Mouse (Mus musculus) left cerebral cortex, postnatal 25 days (tissue): ENCODE data around the gene 1700123L14Rik. TPM values are rescaled to one million over a fixed set of nuclear protein-coding genes. Genes with fewer than 3 reads are reported as not detected.
"Not testable (repeated sequence)": the region's sequence is repeated elsewhere in the genome, so short reads cannot be mapped to it uniquely, and the experiment has no call there.

Experiments
- DNase-seq, 2 experiments: peaks; one replicate each; pipeline ENCODE4 v3.0.0; 2022; ENCODE audit warnings: low spot score in 2 of 2, mixed read lengths in 1 of 2
- intact Hi-C: fragments of 180-260 bp; cut with DNase I; formaldehyde crosslinking; loops from one replicate; pipeline ENCODE4 v1.15.1; 2025
- total RNA-seq, 2 experiments: library from RNA; stranded (reverse); gene quantifications; 2 replicates each; pipeline ENCODE4 v1.2.3; 2021

1700123L14Rik gene
- not detected for total RNA-seq

DNA sequence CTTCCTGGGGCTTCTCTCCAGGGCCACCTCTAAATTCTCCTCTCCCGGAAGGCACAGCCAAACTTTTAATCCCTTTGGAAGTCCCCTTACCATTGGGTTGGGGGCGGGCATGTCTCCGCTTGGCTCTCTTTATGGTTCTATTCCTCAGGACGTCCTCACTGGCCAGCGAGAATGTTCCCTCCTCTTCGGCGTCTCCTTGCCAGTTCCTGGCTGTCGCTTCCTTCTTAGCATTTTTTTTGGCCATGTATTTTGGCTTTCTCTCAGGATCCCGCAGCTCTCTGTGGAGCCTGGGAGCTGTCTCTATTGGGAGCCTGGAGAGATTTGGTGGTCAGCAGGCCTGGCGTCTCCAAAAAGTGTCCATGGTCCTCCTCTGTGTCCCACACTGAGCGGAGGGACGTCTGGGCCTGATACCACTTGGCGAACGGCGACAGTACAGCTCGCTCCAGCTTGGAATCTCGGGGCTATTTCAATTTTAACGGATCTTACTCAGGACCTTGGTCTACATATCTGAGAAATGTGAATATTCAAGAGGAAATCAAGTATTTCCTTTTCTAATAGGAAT is at the start of gene 1700123L14Rik:
TSS of gene 1700123L14Rik (minus strand) at position 426 of the 562 bp plus-strand sequence.
- intact Hi-C loops, result no loop called here
- DNase-seq, result peak in 1 of 2 experiments; percentile 4

DNA sequence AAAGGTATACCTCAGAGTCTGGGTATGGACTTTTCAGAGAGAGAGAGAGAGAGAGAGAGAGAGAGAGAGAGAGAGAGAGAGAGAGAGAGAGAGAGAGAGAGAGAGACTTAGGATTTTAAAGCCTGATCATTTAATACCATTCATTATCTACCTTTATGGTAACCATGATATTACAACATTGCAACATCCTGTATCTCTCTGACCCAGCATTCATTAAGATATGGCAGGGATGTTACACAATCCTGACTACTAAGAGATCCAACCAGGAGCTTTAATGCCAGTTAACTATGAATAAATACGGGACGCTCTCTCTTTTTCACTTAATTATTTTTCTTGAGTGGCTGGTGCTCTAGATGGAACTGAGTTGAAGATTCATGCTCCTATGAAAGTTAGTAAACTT is 39.4 kb upstream of the 1700123L14Rik start:
- intact Hi-C loops, result no loop called here

GRCm38 (mm10) chr6:96198991-96199390 is 32.9 kb upstream of the 1700123L14Rik start:
- DNase-seq, intact Hi-C loops: not testable (repeated sequence)

More for the DNA sequence above, 39.4 kb upstream of the 1700123L14Rik start:
- DNase-seq, result no peak

DNA sequence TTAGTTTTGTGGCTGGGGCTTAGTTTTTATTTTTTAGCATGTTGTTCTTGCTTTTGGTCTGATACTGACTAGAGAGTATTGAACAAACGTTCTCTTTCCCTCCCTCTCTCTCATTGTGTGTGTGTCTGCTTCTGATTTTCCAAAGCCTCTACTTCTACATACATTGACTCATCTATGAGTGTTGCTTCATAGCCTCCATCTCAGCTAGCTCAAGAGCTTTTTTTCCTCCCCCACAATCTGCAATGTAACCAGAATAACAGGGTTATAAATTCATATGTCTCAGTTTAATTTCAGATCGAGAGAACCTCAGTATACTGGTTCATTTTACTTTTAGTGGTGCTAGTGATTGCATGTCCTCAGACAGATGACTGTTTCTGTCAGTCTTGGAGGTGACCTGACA is 20.5 kb upstream of the 1700123L14Rik start:
- intact Hi-C loops, result no loop called here
- DNase-seq, result peak in 1 of 2 experiments; percentile 39

DNA sequence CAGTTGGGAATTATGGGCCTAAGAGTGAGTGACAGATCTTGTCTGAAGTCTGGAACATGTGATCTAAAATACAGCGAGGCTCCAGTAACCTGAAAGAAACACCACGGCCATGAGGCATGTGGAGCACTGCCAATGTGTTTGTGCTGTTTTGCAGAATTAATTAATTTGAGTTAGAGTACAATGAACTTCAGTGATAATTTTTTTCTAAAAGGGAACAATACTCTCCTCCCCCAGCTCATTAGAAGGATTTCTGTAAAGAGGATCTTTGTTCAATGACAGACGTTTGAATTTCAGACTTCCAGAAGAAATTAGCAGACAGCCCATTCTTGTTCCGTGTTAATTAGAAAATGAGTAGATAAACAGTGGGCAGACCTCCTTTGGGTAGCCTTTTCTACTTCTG is 17.3 kb upstream of the 1700123L14Rik start:
- intact Hi-C loops, result no loop called here
- DNase-seq, result no peak

DNA sequence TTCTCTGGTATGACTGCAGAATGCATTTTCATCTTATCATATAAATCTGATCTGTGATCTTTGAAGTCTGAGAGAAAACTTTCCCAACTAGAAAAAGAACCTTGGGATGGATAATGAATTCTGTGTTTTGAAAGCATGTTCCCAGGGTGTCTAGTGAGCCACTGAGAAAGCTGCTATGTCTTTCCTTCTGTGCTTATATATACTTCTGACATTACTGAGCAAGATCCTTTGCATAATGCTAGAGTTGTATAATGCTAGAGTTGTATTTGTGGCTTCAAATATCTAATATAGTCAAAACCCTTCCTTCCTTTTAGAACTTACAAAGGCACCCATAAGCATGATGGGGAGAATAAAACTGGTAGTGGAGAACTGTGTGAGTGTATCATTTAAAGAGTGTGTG is 12.5 kb upstream of the 1700123L14Rik start:
- DNase-seq, result no peak
- intact Hi-C loops, result no loop called here

- DNase-seq, result no peak
- intact Hi-C loops, result no loop called here
These were observed 7.6 kb upstream of the 1700123L14Rik start for GRCm38 (mm10) chr6:96173681-96174080.

DNA sequence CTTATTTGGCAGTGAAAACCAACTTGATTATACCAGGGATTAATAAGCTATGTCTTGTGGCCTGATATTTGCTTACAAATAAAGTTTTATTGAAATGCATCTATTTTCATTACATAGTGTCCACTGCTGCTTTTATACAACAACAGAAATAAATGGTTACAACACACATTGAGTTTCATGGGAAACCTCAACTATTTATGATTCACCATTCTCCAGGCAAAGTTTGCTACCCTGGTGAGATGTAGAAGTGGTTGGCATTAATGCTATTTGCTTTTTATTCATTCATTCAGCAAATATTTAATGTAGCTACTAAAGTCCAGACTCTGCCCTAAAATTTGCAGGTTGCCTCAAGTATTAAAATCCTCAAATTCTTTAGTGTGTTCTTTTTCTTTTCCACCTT is 988 bp upstream of the 1700123L14Rik start:
- intact Hi-C loops, result no loop called here
- DNase-seq, result no peak

GRCm38 (mm10) chr6:96165403-96165802 is 640 bp downstream of the 1700123L14Rik start:
- DNase-seq, result no peak
- intact Hi-C loops, result no loop called here

- DNase-seq, result no peak
- intact Hi-C loops, result no loop called here
These were observed 22.7 kb downstream of the 1700123L14Rik start for GRCm38 (mm10) chr6:96143326-96143725.

DNA sequence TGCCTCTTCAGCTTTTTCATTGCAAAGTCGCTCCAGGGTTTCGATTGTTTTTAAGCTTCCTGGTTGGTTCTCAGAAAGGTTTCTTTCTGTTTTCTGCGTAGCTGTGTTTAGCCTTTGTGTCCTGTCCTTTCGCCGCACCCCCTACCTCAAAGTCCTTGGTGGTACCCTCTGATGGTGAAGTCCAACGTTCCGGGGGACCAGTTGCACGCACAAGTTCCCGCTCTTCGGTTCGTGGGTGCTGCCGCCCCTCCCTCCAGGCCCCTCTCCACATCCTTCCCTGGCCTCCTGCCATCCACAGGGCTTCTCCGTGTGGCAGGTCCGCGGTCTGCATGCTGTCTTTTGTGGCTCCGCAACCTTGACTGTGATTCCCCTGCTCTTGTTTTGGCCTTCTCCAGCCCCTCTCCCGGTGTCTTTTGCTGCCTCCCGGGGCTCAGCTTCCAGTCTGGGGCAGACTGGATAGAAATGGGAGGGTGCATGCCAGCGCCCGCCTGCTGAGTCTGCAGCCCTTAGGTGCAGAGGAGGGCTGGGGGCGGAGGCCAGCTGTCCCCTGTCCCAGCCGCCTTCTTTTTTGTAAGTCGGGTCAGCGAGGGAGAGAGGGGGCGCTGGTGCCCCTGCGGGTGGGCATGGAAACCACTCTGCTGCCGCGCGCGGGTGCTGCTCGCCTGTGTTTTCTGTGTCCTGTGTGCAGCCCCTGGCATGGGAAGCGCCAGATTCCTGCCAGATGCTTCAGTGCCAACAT is 49.3 kb downstream of the 1700123L14Rik start:
- intact Hi-C loops, result loop anchor here (2.0 to 10.0 kb wide), 6 partner anchors 128 to 899 kb away; no protein-coding TSS in a partner anchor
- peak; percentile 56 to 75 for DNase-seq

GRCm38 (mm10) chr6:96116148-96116533 is 49.9 kb downstream of the 1700123L14Rik start:
- intact Hi-C loops, result loop anchor here (2.0 to 10.0 kb wide), 6 partner anchors 129 to 899 kb away; no protein-coding TSS in a partner anchor
- DNase-seq, result no peak

Other genes starting within 250 kb of the 1700123L14Rik start
- 10 to 100 TPM; 82.9 to 85.4 TPM for gene Fam19a1, start 53.1 kb downstream of the 1700123L14Rik start, total RNA-seq